Mouse (Mus musculus): Measurements from ENCODE around the gene Cpne4. TPM values are rescaled to one million over a fixed set of nuclear protein-coding genes. Genes with fewer than 3 reads are reported as not detected.

Cpne4 gene
- polyA plus RNA-seq, 1 experiment from 2014 or later = 0.50 TPM

GRCm38 (mm10) chr9:104832934-104833539 is 286.0 kb downstream of the Cpne4 start:
- Histone ChIP-seq H3K9me3 (no peaks in the 10 kb centered on the region), H3K27me3 (replicated peaks) (no peaks in the 10 kb centered on the region), H3K9ac (no peak overlapping the region), H3K4me2 (no peak overlapping the region), H3K27ac (no peak overlapping the region), H3K4me3 (replicated peaks) (no peak overlapping the region), H3K4me1 (no peaks in the 10 kb centered on the region), H3K36me3 (no peaks in the 10 kb centered on the region)
- no peak for ATAC-seq (ENCODE audit: insufficient read depth, low FRiP score, low read depth)
- 84% methylated on average over 5 of the region's 5 CpGs for WGBS

GRCm38 (mm10) chr9:104837931-104838330 is 290.8 kb downstream of the Cpne4 start:
- H3K4me3 ChIP-seq (replicated peaks) = no peak overlapping the region
- H3K9ac ChIP-seq = no peak overlapping the region
- H3K9me3 ChIP-seq = no peaks in the 10 kb centered on the region
- no peak overlapping the region for H3K4me2 ChIP-seq
- WGBS = 56% methylated on average over 1 of the region's 1 CpGs
- H3K36me3 ChIP-seq = no peaks in the 10 kb centered on the region
- H3K27ac ChIP-seq = no peak overlapping the region
- H3K4me1 ChIP-seq = no peaks in the 10 kb centered on the region
- no peak for ATAC-seq (ENCODE audit: insufficient read depth, low FRiP score, low read depth)
- H3K27me3 ChIP-seq (replicated peaks) = no peaks in the 10 kb centered on the region

- Histone ChIP-seq H3K4me1 (no peaks in the 10 kb centered on the region), H3K4me2 (no peak overlapping the region), H3K9ac (no peak overlapping the region), H3K27me3 (replicated peaks) (no peaks in the 10 kb centered on the region), H3K9me3 (no peaks in the 10 kb centered on the region), H3K4me3 (replicated peaks) (no peak overlapping the region), H3K27ac (no peak overlapping the region), H3K36me3 (no peaks in the 10 kb centered on the region)
- 85% methylated on average over 1 of the region's 1 CpGs for WGBS
- ATAC-seq (ENCODE audit: insufficient read depth, low FRiP score, low read depth) = no peak
Observed at GRCm38 (mm10) chr9:104841278-104841677, 294.2 kb downstream of the Cpne4 start.

GRCm38 (mm10) chr9:104845226-104845930 is 298.3 kb downstream of the Cpne4 start:
- Histone ChIP-seq H3K9ac (no peak overlapping the region), H3K4me2 (no peak overlapping the region), H3K27ac (no peak overlapping the region), H3K4me1 (no peaks in the 10 kb centered on the region), H3K27me3 (replicated peaks) (no peaks in the 10 kb centered on the region), H3K36me3 (no peaks in the 10 kb centered on the region), H3K9me3 (no peaks in the 10 kb centered on the region), H3K4me3 (replicated peaks) (no peak overlapping the region)
- no peak for ATAC-seq (ENCODE audit: insufficient read depth, low FRiP score, low read depth)
- WGBS = 44% methylated on average over 2 of the region's 2 CpGs

GRCm38 (mm10) chr9:104853701-104854100 is 306.6 kb downstream of the Cpne4 start:
- ATAC-seq (ENCODE audit: insufficient read depth, low FRiP score, low read depth) = no peak
- WGBS = 62% methylated on average over 3 of the region's 3 CpGs
- no peak overlapping the region for H3K9ac ChIP-seq

GRCm38 (mm10) chr9:104854245-104854921 is 307.3 kb downstream of the Cpne4 start:
- 61% methylated on average over 6 of the region's 6 CpGs for WGBS
- H3K4me1 ChIP-seq = no peaks in the 10 kb centered on the region
- no peak overlapping the region for H3K27ac ChIP-seq
- no peak overlapping the region for H3K4me3 ChIP-seq (replicated peaks)
- no peaks in the 10 kb centered on the region for H3K36me3 ChIP-seq
- H3K27me3 ChIP-seq (replicated peaks) = no peaks in the 10 kb centered on the region
- H3K9ac ChIP-seq = no peak overlapping the region
- no peaks in the 10 kb centered on the region for H3K9me3 ChIP-seq
- H3K4me2 ChIP-seq = no peak overlapping the region
- ATAC-seq (ENCODE audit: insufficient read depth, low FRiP score, low read depth) = no peak

More at GRCm38 (mm10) chr9:104853701-104854100, 306.6 kb downstream of the Cpne4 start:
- no peak overlapping the region for H3K4me3 ChIP-seq (replicated peaks)
- no peak overlapping the region for H3K4me2 ChIP-seq
- H3K4me1 ChIP-seq = no peaks in the 10 kb centered on the region
- H3K36me3 ChIP-seq = no peaks in the 10 kb centered on the region
- H3K27me3 ChIP-seq (replicated peaks) = no peaks in the 10 kb centered on the region
- H3K9me3 ChIP-seq = no peaks in the 10 kb centered on the region
- H3K27ac ChIP-seq = no peak overlapping the region

- Histone ChIP-seq H3K4me3 (replicated peaks) (no peak overlapping the region), H3K27me3 (replicated peaks) (no peaks in the 10 kb centered on the region), H3K36me3 (no peaks in the 10 kb centered on the region), H3K4me2 (no peak overlapping the region), H3K9ac (no peak overlapping the region), H3K9me3 (no peaks in the 10 kb centered on the region), H3K4me1 (no peaks in the 10 kb centered on the region), H3K27ac (no peak overlapping the region)
- WGBS = 53% methylated on average over 1 of the region's 1 CpGs
- ATAC-seq (ENCODE audit: insufficient read depth, low FRiP score, low read depth) = no peak
Observed at GRCm38 (mm10) chr9:104865830-104866229, 318.7 kb downstream of the Cpne4 start.

- no peak for ATAC-seq (ENCODE audit: insufficient read depth, low FRiP score, low read depth)
- Histone ChIP-seq H3K4me1 (no peaks in the 10 kb centered on the region), H3K9me3 (no peaks in the 10 kb centered on the region), H3K4me2 (no peak overlapping the region), H3K9ac (no peak overlapping the region), H3K36me3 (no peaks in the 10 kb centered on the region), H3K27me3 (replicated peaks) (no peaks in the 10 kb centered on the region), H3K27ac (no peak overlapping the region), H3K4me3 (replicated peaks) (no peak overlapping the region)
- WGBS = 72% methylated on average over 4 of the region's 4 CpGs
Observed at GRCm38 (mm10) chr9:104872586-104872985, 325.5 kb downstream of the Cpne4 start.

GRCm38 (mm10) chr9:104874157-104874556 is 327.1 kb downstream of the Cpne4 start:
- Histone ChIP-seq H3K4me2 (no peak overlapping the region), H3K27ac (no peak overlapping the region; the same call in 1 of the 2 replicates), H3K36me3 (no peaks in the 10 kb centered on the region), H3K9ac (no peak overlapping the region), H3K27me3 (replicated peaks) (no peaks in the 10 kb centered on the region), H3K4me1 (no peaks in the 10 kb centered on the region), H3K4me3 (replicated peaks) (no peak overlapping the region), H3K9me3 (no peaks in the 10 kb centered on the region)
- WGBS = 70% methylated on average over 3 of the region's 3 CpGs
- peak; percentile 50; the same call in 1 of the 2 replicates for ATAC-seq (ENCODE audit: insufficient read depth, low FRiP score, low read depth)

GRCm38 (mm10) chr9:104877014-104877413 is 329.9 kb downstream of the Cpne4 start:
- H3K36me3 ChIP-seq = no peaks in the 10 kb centered on the region
- no peak overlapping the region for H3K4me3 ChIP-seq (replicated peaks)
- no peak overlapping the region for H3K27ac ChIP-seq
- no peaks in the 10 kb centered on the region for H3K4me1 ChIP-seq
- H3K4me2 ChIP-seq = no peak overlapping the region
- 73% methylated on average over 3 of the region's 3 CpGs for WGBS
- no peaks in the 10 kb centered on the region for H3K9me3 ChIP-seq
- ATAC-seq (ENCODE audit: insufficient read depth, low FRiP score, low read depth) = no peak
- no peak overlapping the region for H3K9ac ChIP-seq
- no peaks in the 10 kb centered on the region for H3K27me3 ChIP-seq (replicated peaks)

GRCm38 (mm10) chr9:104878558-104878957 is 331.5 kb downstream of the Cpne4 start:
- Histone ChIP-seq H3K27ac (no peak overlapping the region), H3K27me3 (replicated peaks) (no peaks in the 10 kb centered on the region), H3K4me2 (no peak overlapping the region), H3K4me3 (replicated peaks) (no peak overlapping the region), H3K4me1 (no peaks in the 10 kb centered on the region), H3K9ac (no peak overlapping the region), H3K36me3 (no peaks in the 10 kb centered on the region), H3K9me3 (no peaks in the 10 kb centered on the region)
- WGBS = 84% methylated on average over 6 of the region's 6 CpGs
- no peak for ATAC-seq (ENCODE audit: insufficient read depth, low FRiP score, low read depth)

- no peak for ATAC-seq (ENCODE audit: insufficient read depth, low FRiP score, low read depth)
- 78% methylated on average over 3 of the region's 3 CpGs for WGBS
- H3K9me3 ChIP-seq = no peaks in the 10 kb centered on the region
- no peak overlapping the region for H3K9ac ChIP-seq
- no peak overlapping the region for H3K4me2 ChIP-seq
- no peaks in the 10 kb centered on the region for H3K4me1 ChIP-seq
- no peaks in the 10 kb centered on the region for H3K36me3 ChIP-seq
- no peak overlapping the region for H3K27ac ChIP-seq
- H3K4me3 ChIP-seq (replicated peaks) = no peak overlapping the region
- no peaks in the 10 kb centered on the region for H3K27me3 ChIP-seq (replicated peaks)
Observed at GRCm38 (mm10) chr9:104890517-104890916, 343.4 kb downstream of the Cpne4 start.

Measured in stomach, embryonic 15.5 days (tissue).